Mouse (Mus musculus): ENCODE results near the gene Kcnk12. TPM values are rescaled to one million over a fixed set of nuclear protein-coding genes. Genes with fewer than 3 reads are reported as not detected.

The Kcnk12 gene
- total RNA-seq (2021), result 10 to 100 TPM; 28.7 to 33.0 TPM

GRCm38 (mm10) chr17:87797688-87798291, at the start of gene Kcnk12:
Gene Kcnk12 (minus strand): TSS chr17:87797994.
- intact Hi-C loops (cut with DNase I), result loop anchor here (2.0 to 5.0 kb wide), 2 partner anchors 53 to 70 kb away; no protein-coding TSS in a partner anchor

GRCm38 (mm10) chr17:87842156-87842555, 44.4 kb upstream of the Kcnk12 start:
- intact Hi-C loops (cut with DNase I), result no loop called here
- no peak for DNase-seq (ENCODE audit: low spot score in 2 of 2)

More at GRCm38 (mm10) chr17:87797688-87798291, at the start of gene Kcnk12:
- peak; percentile 80 to 82 for DNase-seq (ENCODE audit: low spot score in 2 of 2)

GRCm38 (mm10) chr17:87840079-87840478, 42.3 kb upstream of the Kcnk12 start:
- DNase-seq (ENCODE audit: low spot score in 2 of 2), result no peak
- intact Hi-C loops (cut with DNase I), result no loop called here

- DNase-seq (ENCODE audit: low spot score in 2 of 2), result no peak
- intact Hi-C loops (cut with DNase I), result no loop called here
These were observed 37.1 kb upstream of the Kcnk12 start for GRCm38 (mm10) chr17:87834850-87835249.

- DNase-seq (ENCODE audit: low spot score in 2 of 2), result peak; percentile 30 to 48
These were observed 29.1 kb upstream of the Kcnk12 start for GRCm38 (mm10) chr17:87826909-87827308.

GRCm38 (mm10) chr17:87826036-87826560, 28.3 kb upstream of the Kcnk12 start:
- intact Hi-C loops (cut with DNase I), result no loop called here
- DNase-seq (ENCODE audit: low spot score in 2 of 2), result no peak

More at GRCm38 (mm10) chr17:87826909-87827308, 29.1 kb upstream of the Kcnk12 start:
- intact Hi-C loops (cut with DNase I), result no loop called here

- DNase-seq (ENCODE audit: low spot score in 2 of 2), result no peak
- intact Hi-C loops (cut with DNase I), result no loop called here
These were observed 27.7 kb upstream of the Kcnk12 start for GRCm38 (mm10) chr17:87825454-87826008.

GRCm38 (mm10) chr17:87823031-87823430, 25.2 kb upstream of the Kcnk12 start:
- intact Hi-C loops (cut with DNase I), result no loop called here
- DNase-seq (ENCODE audit: low spot score in 2 of 2), result no peak

- intact Hi-C loops (cut with DNase I), result no loop called here
- DNase-seq (ENCODE audit: low spot score in 2 of 2), result no peak
These were observed 11.8 kb upstream of the Kcnk12 start for GRCm38 (mm10) chr17:87809556-87809955.

- no peak for DNase-seq (ENCODE audit: low spot score in 2 of 2)
- intact Hi-C loops (cut with DNase I), result loop anchor here (5.0 kb wide), 1 partner anchor 73 kb away; no protein-coding TSS in a partner anchor
These were observed 2.1 kb upstream of the Kcnk12 start for GRCm38 (mm10) chr17:87799948-87800340.

GRCm38 (mm10) chr17:87799212-87799947, 1.6 kb upstream of the Kcnk12 start:
- intact Hi-C loops (cut with DNase I), result loop anchor here (5.0 kb wide), 1 partner anchor 72 kb away; no protein-coding TSS in a partner anchor

GRCm38 (mm10) chr17:87798423-87798941, 688 bp upstream of the Kcnk12 start:
- DNase-seq (ENCODE audit: low spot score in 2 of 2), result peak; percentile 57 to 65
- intact Hi-C loops (cut with DNase I), result loop anchor here (5.0 kb wide), 1 partner anchor 71 kb away; no protein-coding TSS in a partner anchor

More at GRCm38 (mm10) chr17:87799212-87799947, 1.6 kb upstream of the Kcnk12 start:
- DNase-seq (ENCODE audit: low spot score in 2 of 2), result no peak

GRCm38 (mm10) chr17:87796881-87797416, 845 bp downstream of the Kcnk12 start:
- intact Hi-C loops (cut with DNase I), result loop anchor here (2.0 to 5.0 kb wide), 2 partner anchors 52 to 70 kb away; no protein-coding TSS in a partner anchor
- DNase-seq (ENCODE audit: low spot score in 2 of 2), result peak; percentile 47 to 72

- no peak for DNase-seq (ENCODE audit: low spot score in 2 of 2)
- intact Hi-C loops (cut with DNase I), result loop anchor here (2.0 to 5.0 kb wide), 2 partner anchors 51 to 69 kb away; no protein-coding TSS in a partner anchor
These were observed 1.7 kb downstream of the Kcnk12 start for GRCm38 (mm10) chr17:87795927-87796714.

- intact Hi-C loops (cut with DNase I), result loop anchor here (5.0 kb wide), 1 partner anchor 68 kb away; no protein-coding TSS in a partner anchor
These were observed 3.0 kb downstream of the Kcnk12 start for GRCm38 (mm10) chr17:87794801-87795200.

GRCm38 (mm10) chr17:87793331-87793730, 4.5 kb downstream of the Kcnk12 start:
- no peak for DNase-seq (ENCODE audit: low spot score in 2 of 2)
- intact Hi-C loops (cut with DNase I), result no loop called here

More at GRCm38 (mm10) chr17:87794801-87795200, 3.0 kb downstream of the Kcnk12 start:
- no peak for DNase-seq (ENCODE audit: low spot score in 2 of 2)

- DNase-seq (ENCODE audit: low spot score in 2 of 2), result no peak
- intact Hi-C loops (cut with DNase I), result no loop called here
These were observed 5.0 kb downstream of the Kcnk12 start for GRCm38 (mm10) chr17:87792623-87793315.

GRCm38 (mm10) chr17:87791517-87792098, 6.2 kb downstream of the Kcnk12 start:
- intact Hi-C loops (cut with DNase I), result no loop called here
- peak in 1 of 2 experiments; percentile 31 for DNase-seq (ENCODE audit: low spot score in 2 of 2)
